Mouse (Mus musculus) embryonic facial prominence, embryonic 11.5 days (tissue): ENCODE measurements around the gene Plxna1. TPM values are rescaled to one million over a fixed set of nuclear protein-coding genes. Genes with fewer than 3 reads are reported as not detected.

Experiments used
- ATAC-seq: fragments of 200-750 bp; cut with Nextera tagmentation; replicated peaks from 2 replicates; pipeline ENCODE4 v1.8.0; 2017; ENCODE audit warnings: low read depth; ENCODE audit not compliant: insufficient number of reproducible peaks, low FRiP score, low TSS enrichment
- DNase-seq: peaks from one replicate; pipeline ENCODE4 v3.0.0-alpha.2; 2015; ENCODE audit warnings: low spot score
- H3K27ac ChIP-seq: fragments of 300-500 bp; sonication (generic); replicated peaks from 2 replicates; pipeline ENCODE4 v1.5.1; 2014; ENCODE audit warnings: mild to moderate bottlenecking, low read depth, low read length, control low read depth
- H3K27me3 ChIP-seq: fragments of 300-500 bp; sonication (generic); 2 replicates; pipeline ENCODE4 v1.6.1; 2014; ENCODE audit warnings: mild to moderate bottlenecking, low read length, moderate library complexity, mixed read lengths; ENCODE audit not compliant: control insufficient read depth, insufficient read depth
- H3K36me3 ChIP-seq: fragments of 300-500 bp; sonication (generic); replicated peaks from 2 replicates; pipeline ENCODE4 v1.6.1; 2014; ENCODE audit warnings: low read depth, mild to moderate bottlenecking, low read length, moderate library complexity, mixed read lengths; ENCODE audit not compliant: control insufficient read depth, insufficient read depth
- H3K4me1 ChIP-seq: fragments of 300-500 bp; sonication (generic); 2 replicates; pipeline ENCODE4 v1.6.1; 2014; ENCODE audit warnings: low read length, mixed read lengths; ENCODE audit not compliant: control insufficient read depth, insufficient read depth
- H3K4me2 ChIP-seq: fragments of 300-500 bp; sonication (generic); 2 replicates; pipeline ENCODE4 v1.6.1; 2014; ENCODE audit warnings: low read depth, mild to moderate bottlenecking, control low read depth, low read length, moderate library complexity
- H3K4me3 ChIP-seq: fragments of 300-500 bp; sonication (generic); 2 replicates; pipeline ENCODE4 v1.5.1; 2014; ENCODE audit warnings: low read depth, low read length, control low read depth
- H3K9ac ChIP-seq: fragments of 300-500 bp; sonication (generic); replicated peaks from 2 replicates; pipeline ENCODE4 v1.6.1; 2014; ENCODE audit warnings: mild to moderate bottlenecking, control low read depth, low read length
- H3K9me3 ChIP-seq: fragments of 300-500 bp; sonication (generic); replicated peaks from 2 replicates; pipeline ENCODE4 v1.6.1; 2016; ENCODE audit warnings: mild to moderate bottlenecking, low read length, inconsistent platforms, mixed read lengths; ENCODE audit not compliant: control insufficient read depth
- WGBS: fragments of 180-500 bp; shearing (Covaris S2); extraction: QIAGEN DNeasy Blood & Tissue Kit; methylation state at CpG from one replicate; pipeline ENCODE4 v1.1.7; 2014; 5-methylcytosine and 5-hydroxymethylcytosine counted together
- polyA plus RNA-seq: library from polyadenylated mRNA; unstranded; fragments of >200 nt; fragmentation: Nextera tagmentation; extraction: Ambion mirVana; gene quantifications from 2 replicates; pipeline ENCODE4 v1.2.1, GENCODE M21; 2014

The Plxna1 gene
- polyA plus RNA-seq, 1 experiment from 2014 or later: 15.9 TPM

DNA sequence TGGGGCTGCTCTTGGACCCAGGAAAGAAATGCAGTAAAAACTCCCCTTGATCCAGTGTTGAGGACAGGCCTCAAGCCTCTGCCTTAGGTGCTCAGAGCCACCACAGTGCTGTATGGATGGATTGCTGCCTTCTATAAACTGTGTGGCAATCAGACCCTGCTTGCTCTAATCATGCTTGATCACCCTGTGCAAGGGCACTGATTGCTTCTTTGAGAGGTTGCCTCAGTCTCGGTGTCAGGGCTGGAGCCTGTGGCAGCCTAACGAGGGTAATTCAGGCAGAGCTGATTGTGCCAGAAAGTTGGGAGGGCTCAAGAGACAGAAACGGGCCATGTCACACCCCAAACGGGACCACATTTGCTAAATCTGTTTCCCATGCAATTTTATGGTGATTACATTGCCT is 47.2 kb downstream of the Plxna1 start:
- Histone ChIP-seq H3K36me3 (peaks cover 8% of the 10 kb centered on the region), H3K9ac (no peak overlapping the region), H3K27me3 (no peaks in the 10 kb centered on the region), H3K9me3 (no peaks in the 10 kb centered on the region), H3K4me2 (no peak overlapping the region), H3K4me1 (no peaks in the 10 kb centered on the region), H3K27ac (no peak overlapping the region), H3K4me3 (no peak overlapping the region)
- ATAC-seq: no peak
- WGBS: 52% methylated on average over 4 of the region's 4 CpGs
- no peak for DNase-seq

DNA sequence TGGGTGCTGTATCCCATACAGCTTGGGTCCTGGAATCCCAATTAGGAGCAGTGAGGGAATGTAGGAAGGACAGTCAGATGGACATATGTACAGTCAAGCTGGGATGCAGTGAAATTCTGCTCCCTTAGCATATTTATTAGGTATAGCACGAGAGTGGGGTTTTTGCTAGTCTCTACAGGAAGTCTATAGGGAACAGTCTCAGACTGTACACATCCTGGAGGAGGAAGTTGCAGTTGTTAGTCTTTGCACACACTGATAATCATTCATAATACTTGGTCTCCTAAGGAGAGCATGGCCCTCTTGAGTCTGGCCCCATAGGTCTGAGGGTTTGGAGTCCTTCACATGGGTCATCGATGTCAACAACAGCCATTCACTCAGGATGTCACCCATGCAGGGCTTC is 50.9 kb downstream of the Plxna1 start:
- WGBS: 81% methylated on average over 2 of the region's 2 CpGs
- H3K27me3 ChIP-seq: no peaks in the 10 kb centered on the region
- no peak for DNase-seq
- H3K27ac ChIP-seq: no peak overlapping the region
- no peak overlapping the region for H3K9ac ChIP-seq
- H3K4me3 ChIP-seq: no peak overlapping the region
- ATAC-seq: no peak
- no peak overlapping the region for H3K4me2 ChIP-seq
- H3K36me3 ChIP-seq: no peaks in the 10 kb centered on the region; the same call in 1 of the 2 replicates
- no peaks in the 10 kb centered on the region for H3K4me1 ChIP-seq
- H3K9me3 ChIP-seq: no peaks in the 10 kb centered on the region

DNA sequence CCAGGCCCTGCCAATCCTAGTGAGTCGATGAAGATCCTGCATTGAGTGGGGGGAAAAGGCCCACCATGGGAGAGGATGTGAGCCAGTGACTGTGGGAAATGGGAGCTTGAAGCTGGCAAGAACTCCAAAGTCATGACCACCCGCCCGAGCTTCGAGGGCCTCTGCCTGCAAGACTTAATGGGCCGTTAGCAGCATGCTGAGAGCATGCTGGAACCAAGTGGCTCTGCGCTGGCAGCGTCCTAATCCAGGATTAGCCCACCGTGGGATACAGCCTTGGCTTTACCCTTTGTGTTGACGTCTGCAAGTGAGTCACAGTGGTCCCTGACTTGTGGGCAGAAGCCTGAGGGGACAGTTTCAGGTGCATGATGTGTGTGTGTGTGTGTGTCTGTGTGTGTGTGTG is 52.2 kb downstream of the Plxna1 start:
- 0 out of 2 replicates have a peak, but pooled peaks cover 2% of the 10 kb centered on the region for H3K9me3 ChIP-seq
- no peak for DNase-seq
- no peak for ATAC-seq
- H3K4me3 ChIP-seq: no peak overlapping the region
- no peak overlapping the region for H3K4me2 ChIP-seq
- H3K9ac ChIP-seq: no peak overlapping the region
- H3K36me3 ChIP-seq: no peaks in the 10 kb centered on the region
- H3K27me3 ChIP-seq: no peaks in the 10 kb centered on the region
- 40% methylated on average over 9 of the region's 9 CpGs for WGBS
- no peaks in the 10 kb centered on the region for H3K4me1 ChIP-seq
- H3K27ac ChIP-seq: no peak overlapping the region

DNA sequence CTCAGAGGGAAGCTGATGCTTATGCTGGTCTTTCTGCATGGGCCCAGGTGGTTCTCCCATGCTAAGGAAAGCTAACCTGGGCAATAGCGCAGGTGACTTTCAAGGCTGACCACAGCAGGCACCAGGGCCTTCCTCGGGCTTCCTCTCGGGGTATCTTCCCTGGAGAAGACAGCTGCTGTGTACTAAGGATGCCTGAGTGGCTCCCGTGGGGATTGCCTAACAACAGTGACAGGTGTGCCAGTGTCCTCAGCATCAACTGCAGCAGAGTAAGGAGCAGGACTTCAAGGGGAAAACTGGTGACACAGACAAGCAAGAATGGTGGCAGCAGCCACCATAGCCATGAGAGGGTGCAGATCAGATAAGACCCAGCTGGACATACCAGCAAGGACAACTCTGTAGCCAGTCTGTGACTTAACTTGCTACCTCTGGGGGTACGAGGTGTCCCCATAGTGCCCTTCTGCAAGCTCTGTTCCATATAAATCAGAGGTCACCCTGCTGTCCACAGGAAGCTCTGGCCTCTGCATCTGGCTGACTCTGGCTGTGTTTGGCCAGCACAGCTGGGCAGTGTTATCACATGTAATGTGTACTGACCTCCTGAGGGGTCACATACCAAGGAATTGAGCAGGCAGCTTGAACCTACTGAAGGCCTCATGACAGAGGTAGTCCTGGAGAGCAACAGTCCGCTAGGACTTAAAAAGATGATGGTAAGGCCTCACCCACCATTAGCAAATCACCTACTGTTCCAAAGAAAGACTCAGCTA is 54.0 kb downstream of the Plxna1 start:
- H3K27me3 ChIP-seq: no peaks in the 10 kb centered on the region
- H3K9ac ChIP-seq: no peak overlapping the region
- no peaks in the 10 kb centered on the region for H3K36me3 ChIP-seq
- H3K27ac ChIP-seq: no peak overlapping the region
- H3K4me1 ChIP-seq: no peaks in the 10 kb centered on the region
- DNase-seq: no peak
- no peak overlapping the region for H3K4me3 ChIP-seq
- 0 out of 2 replicates have a peak, but pooled peaks cover 2% of the 10 kb centered on the region for H3K9me3 ChIP-seq
- H3K4me2 ChIP-seq: no peak overlapping the region
- no peak for ATAC-seq
- WGBS: 76% methylated on average over 6 of the region's 6 CpGs

DNA sequence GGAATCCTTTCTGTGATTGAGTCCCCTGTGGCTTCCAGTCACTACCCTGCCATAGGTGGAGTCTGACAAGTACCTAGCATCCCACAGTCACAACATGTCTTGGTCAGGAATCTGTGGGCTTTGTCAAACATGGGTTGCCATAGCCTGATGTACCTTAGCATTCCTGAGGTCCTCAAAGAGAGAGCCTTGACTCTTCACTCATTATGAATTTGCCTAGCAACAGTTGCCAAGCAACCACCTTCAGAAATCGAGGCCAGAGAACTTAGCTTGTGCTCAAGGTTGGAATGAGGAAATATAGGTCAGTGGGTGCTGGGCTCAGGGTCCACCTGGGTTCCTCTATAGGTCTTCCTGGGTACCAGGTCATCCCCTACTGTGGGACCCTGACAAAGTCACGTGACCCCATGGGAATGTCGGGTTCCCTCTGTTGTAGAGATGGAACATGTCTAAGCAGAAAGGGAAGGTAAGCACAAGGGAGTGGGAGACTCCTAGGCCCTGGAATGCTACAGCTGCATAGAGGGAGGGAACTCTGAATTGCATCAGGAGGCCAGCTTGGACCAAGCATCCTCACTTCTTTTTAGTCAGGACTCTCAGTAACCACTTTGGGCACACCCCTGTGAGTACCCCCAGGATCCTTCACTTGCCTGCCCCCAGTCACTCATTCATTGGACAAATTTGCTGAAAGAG is 57.9 kb downstream of the Plxna1 start:
- DNase-seq: no peak
- ATAC-seq: no peak
- Histone ChIP-seq H3K27ac (no peak overlapping the region), H3K9me3 (0 out of 2 replicates have a peak, but pooled peaks cover 2% of the 10 kb centered on the region), H3K27me3 (no peaks in the 10 kb centered on the region), H3K9ac (no peak overlapping the region), H3K4me2 (no peak overlapping the region), H3K36me3 (no peaks in the 10 kb centered on the region), H3K4me1 (no peaks in the 10 kb centered on the region), H3K4me3 (no peak overlapping the region)
- WGBS: 80% methylated on average over 3 of the region's 3 CpGs

DNA sequence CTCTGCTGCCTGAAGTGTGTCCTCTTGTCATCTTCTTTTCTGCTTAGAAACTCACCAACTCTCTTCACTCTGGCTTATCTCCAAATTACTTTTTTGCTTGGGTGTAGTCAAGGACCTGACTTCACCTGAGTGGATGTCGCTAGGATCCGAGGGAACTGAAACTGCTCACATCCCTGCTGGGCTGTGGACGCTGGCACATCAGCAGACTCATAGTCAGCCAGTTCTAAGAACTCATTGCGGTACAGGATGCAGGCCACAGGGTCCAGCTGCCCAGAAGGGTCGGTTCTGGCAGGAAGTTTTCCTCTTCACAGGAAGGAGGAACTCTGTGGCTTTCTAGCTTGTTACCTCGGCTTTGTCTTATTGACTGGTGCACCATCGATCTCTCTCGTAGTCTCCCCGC is 62.6 kb downstream of the Plxna1 start:
- Histone ChIP-seq H3K27ac (no peak overlapping the region), H3K36me3 (no peaks in the 10 kb centered on the region), H3K9me3 (no peaks in the 10 kb centered on the region), H3K4me2 (no peak overlapping the region), H3K27me3 (no peaks in the 10 kb centered on the region), H3K4me3 (no peak overlapping the region), H3K4me1 (no peaks in the 10 kb centered on the region), H3K9ac (no peak overlapping the region)
- 74% methylated on average over 9 of the region's 9 CpGs for WGBS
- ATAC-seq (no peak), DNase-seq (no peak)

DNA sequence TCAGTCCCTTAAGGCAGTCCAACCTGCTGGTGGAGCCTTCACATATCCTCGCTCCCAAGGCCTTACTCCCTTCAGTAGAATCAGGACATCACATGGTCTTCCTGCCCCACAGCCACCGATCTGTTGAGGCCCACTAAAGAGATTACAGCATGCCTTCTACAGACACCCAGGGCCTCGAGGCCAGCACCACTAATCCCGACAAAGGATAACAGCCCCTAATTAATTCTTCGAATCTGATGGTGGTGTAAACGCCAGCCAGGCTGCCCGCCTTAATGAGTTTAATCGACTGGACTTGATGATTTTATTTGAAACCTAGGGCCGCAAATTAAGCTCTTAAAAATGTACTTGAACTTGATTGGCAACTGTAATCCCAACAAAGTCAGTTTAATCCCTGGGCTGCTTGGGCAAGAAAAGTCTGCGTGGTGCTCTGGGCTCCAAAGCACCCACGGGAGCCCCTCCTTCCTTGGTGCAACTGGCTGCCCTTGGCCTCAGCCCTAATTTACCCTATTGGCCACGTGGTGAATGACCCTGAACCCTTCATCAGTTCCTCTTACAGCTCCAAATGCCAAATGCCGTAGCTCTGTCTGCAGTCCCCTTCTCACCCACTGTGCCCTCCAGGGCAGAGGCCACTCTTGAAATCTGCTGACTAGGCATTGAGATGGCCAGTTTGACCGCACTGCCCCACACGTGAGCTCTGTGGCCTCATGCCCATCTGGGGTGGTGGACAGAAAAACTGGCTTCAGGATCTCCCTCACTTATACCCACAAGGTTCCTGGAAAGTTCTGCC is 65.3 kb downstream of the Plxna1 start:
- H3K9ac ChIP-seq: no peak overlapping the region
- no peak for DNase-seq
- no peaks in the 10 kb centered on the region for H3K36me3 ChIP-seq
- no peaks in the 10 kb centered on the region for H3K27me3 ChIP-seq
- H3K27ac ChIP-seq: no peak overlapping the region
- H3K4me2 ChIP-seq: no peak overlapping the region
- no peaks in the 10 kb centered on the region for H3K9me3 ChIP-seq
- no peak for ATAC-seq
- no peaks in the 10 kb centered on the region for H3K4me1 ChIP-seq
- 71% methylated on average over 15 of the region's 15 CpGs for WGBS
- no peak overlapping the region for H3K4me3 ChIP-seq
